Mouse (Mus musculus): Measurements from ENCODE around the gene Erg.
A peak's percentile ranks its signal among the peaks of the same experiment; 100 is the strongest.

Gene Erg

DNA sequence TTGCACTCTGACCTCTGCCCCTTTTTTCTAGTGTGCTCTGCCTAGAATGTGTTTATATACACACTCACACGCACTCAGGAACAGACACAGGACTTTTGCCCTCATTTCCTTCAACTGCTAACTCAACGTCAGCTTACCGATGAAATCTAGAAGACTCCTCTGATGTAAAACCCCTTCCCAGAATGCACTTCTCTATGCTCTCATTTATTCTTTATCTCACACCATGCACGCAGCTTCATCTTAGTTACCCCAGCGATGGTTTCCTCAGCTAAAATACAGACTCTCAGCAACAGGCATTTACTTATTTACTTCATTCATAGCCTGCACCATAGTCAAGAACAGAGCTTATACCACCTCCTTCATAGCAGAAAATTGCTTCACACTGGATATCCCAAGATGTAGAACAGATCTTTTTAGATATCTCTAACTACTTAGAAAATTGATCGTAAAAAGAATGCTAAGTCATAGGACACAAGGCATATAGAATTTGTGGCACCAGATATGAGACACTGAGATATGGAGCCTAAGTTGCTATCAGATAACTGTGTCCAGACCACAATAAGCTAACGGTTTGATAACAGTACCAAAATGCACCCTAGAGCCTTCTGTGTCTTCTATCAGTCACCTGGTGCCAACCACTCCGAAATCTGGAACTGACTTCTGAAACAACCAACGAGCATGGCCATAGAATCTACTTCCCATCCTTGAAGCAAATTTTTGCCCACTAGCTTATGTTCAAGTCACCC is 98.6 kb downstream of the Erg start:
- no peak for DNase-seq (ENCODE audit: low spot score in 2 of 2)

DNA sequence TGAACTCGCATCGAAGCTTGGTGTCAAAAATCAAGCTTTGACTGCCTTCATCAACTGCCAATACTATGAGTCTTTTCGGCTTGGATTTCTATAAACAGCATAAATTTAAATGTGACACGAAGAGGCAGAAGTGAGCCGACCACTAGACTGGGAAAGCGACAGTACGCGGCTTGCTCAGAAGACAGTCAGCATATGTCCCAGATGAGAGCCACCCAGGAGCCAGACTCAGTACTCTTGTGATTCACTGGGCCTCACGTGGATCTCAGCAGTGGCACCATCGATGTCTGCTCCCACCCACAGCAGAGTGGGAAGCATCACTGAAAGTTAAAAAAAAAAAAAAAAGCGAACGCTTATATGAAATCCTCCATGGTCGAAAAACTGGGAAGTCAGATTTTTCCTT is 105.2 kb downstream of the Erg start:
- DNase-seq (ENCODE audit: low spot score in 2 of 2): peak; percentile 26 to 35

DNA sequence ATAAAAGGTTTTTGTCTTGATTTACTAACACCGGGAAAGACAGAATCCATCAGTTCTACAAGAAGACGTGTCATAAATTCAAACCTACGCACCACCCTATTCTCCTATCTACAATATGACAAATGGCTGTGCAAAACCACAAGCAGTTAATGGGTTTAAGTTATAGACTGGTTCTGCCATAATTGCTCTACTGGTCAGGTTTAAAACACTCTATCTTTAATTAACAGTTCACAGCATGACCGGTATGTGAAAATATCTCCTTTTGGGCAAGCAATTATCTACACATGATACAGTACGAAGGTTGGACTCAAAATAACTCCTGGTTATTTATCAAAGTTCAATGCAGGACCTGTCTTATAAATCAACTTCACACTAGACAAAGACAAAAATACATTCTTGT is 107.8 kb downstream of the Erg start:
- DNase-seq (ENCODE audit: low spot score in 2 of 2): no peak

DNA sequence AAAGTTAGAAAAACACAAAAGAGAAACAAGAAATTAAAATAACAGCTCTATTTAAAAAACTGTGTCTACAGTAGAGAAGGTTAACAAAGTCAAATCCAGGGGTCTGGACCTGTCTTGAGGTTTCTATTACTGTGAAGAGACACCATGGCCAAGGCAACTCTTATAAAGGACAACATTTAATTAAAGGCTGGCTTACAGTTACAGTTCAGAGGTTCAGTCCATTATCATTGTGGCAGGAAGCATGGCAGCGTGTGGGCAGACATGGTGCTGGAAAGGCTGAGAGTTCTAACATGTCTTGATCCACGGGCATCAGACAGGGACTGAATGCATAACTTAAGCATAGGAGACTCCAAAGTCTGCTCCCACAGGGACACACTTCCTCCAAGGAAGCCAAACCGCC is 111.4 kb downstream of the Erg start:
- DNase-seq (ENCODE audit: low spot score in 2 of 2): no peak

DNA sequence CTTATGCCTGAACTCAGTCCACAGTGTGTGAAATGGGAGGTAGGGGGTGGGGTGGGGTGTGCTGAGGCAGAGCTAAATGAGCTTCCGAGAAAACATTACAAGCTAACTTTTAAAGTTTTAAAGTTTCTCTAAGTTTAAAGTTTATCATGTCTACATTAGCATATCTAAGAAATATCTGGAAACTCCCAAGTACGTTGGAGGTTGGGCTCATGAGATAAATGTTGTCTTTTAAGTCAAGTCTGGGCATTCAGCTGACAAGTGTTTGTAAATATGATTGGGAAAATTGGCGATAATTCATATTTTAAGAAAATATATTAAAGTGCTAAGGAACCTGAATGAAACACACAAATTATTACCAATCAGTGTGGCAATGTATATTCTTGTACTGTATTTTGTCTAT is 112.4 kb downstream of the Erg start:
- DNase-seq (ENCODE audit: low spot score in 2 of 2): no peak

DNA sequence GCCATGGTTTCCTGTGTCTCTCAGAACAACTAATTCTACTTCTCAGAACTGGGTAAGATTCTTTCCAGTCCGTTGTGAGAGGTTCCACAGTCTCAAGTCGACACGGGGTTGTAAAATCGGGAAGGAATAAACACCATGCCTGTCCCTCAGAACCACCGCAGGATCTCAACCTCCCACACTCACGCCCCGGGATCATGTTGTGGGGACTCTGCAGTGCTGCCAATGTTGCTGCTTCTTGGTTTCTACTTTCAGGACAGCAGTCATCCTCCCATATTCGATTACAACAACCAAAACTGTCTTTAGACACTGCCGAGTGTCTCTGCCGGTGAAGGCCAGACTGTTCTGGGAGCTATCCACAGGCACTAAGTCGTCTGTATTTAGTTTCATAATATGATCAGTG is 113.6 kb downstream of the Erg start:
- DNase-seq (ENCODE audit: low spot score in 2 of 2): no peak

DNA sequence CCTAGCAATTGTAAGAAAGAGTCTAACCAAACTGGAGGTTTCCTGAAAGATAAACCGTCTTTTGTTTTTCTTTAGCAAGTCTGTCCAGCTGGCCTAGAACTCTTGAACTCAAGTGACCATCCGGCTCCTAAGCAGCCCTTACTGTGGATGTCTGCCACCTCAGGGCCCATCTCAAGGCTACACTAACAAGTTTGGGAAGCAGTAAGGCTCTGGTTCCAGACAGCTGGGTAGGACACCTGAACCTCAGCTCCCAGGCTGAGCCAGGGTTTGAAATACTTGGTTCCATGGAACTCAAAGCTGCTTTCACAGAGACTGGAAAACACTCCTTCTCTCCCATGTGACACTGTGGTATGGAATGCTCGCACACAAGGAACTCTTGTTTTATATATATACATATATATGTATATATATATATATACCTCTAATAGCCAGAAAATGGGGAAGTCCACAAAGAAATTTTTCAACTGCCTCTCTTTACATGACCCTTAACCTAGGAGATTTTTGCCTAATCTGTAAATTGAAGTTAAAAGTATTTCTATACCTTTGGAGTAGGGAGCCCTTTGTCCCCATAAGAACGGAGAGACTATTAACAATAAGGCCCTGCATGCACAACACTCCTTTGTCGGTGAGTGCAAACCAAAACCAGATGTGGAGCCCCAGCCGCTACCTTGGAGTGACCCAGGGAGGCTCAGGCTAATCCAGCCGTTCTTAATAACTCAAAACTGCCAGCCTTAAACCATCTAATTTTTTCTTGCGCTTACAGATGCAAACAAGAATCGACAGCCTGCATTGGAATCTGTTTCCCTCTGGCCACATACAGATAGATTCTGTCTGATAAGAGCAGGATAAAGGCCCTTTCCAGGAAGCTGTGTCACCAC is 116.9 kb downstream of the Erg start:
- DNase-seq (ENCODE audit: low spot score in 2 of 2): no peak

DNA sequence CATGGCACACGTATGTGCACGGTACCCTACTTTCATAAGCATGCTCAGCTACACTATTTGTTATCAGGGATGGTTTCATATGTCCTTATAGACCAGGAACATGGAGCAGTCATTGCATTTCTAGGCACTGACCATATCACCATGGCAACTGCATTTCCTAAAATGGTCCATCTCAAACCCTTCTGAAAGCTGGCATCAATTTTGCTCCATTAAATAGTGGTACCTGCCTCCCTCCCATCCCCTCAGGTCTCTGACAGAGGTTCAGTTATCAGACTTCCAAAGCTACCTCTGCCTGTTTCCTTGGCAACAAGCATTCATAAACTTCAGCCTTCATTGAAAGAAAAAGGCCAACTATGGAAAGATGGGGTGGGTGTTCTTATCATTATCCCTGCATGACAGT is 118.5 kb downstream of the Erg start:
- DNase-seq (ENCODE audit: low spot score in 2 of 2): no peak

DNA sequence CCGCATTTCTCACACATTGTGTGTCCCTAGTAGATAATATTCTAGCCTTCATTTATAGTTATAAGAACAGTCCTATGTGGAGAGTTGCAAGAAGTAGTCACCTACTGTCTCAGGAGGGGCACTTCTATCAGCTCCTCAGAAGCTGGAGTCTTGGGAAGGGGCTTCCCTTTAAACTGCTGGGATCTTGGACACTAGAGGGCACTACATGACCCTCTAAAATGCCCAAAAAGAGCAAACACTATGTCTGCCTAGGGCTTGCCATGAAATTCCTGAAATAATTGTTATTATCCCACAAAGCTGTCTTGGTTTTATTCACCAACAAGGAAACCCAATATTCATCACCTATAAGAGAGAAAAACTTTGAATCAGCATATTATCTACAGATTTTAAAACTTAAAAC is 119.8 kb downstream of the Erg start:
- DNase-seq (ENCODE audit: low spot score in 2 of 2): peak in 1 of 2 experiments; percentile 19

DNA sequence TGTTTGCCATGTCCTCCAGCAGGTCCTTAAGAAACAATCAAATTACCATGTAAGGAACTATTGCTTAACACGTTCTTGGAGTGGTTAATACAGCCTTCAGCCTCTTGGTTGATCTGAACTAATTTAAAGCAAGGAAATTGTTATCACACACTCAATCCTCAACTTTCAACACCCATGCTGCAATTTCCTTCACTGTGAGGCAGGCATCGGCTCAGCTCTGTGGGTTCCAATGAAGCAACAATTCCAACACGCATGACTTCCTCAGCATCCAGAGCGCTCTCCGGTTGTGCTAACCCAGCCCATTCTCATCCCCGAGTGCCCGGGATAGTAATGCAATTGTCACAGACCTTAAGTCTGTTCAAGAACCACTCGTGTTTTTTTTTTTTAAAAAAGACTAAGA is 121.8 kb downstream of the Erg start:
- DNase-seq (ENCODE audit: low spot score in 2 of 2): no peak

DNA sequence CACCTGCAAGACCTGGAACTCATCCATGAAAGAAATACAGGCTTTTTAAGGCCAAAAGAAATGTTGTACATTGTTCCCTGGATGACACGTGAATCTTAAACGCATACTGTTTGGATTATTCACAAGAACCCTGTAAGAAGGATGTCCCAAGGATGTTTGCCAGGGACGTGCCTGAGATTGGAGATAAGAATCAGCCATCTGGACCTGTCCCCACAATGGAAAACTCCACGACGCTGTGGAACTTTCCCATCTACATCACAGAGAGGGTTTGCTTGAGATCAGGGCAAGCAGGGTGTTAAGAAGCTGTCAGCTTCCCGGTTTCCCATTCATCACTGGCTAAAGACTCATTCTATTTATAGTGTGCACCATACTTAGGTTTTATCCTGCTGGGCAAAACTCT is 122.6 kb downstream of the Erg start:
- DNase-seq (ENCODE audit: low spot score in 2 of 2): no peak

DNA sequence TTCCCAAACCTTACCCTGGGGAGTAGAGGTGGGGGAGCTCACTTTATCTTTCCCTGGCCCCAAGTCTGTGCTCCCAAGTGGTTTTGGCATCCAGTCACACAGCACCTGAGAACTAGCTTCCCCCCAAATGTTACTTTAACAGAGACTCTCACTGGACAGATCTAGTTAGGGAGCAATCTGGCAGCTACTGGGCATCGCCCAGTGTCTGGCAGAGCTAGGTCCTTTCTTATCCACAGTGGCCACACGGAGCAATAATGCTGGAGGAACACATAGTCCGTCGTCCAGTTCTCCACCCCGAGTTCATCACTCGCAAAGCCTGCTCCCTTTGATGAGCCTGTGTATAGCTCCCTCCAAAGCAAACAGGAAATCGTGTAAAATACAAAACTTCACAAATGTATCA is 124.5 kb downstream of the Erg start:
- DNase-seq (ENCODE audit: low spot score in 2 of 2): no peak

DNA sequence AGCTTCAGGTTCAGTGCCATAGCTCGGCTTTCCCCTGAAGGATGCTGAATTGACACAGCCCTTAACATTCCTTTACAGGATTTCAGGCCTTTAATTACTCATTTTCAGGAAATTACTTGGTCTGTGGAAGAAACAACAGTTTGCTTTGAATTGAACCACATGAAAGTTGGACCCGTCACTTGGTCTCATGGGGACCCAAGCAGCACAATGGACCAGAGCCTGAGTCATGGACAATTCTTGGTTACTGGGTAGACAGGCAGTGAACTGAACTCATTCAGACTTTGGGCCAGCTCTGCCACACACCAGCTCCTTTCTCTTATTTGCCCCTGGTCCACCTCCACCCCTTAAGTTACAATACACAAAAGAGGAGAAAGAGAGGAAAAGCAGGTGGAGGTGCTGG is 126.1 kb downstream of the Erg start:
- no peak for DNase-seq (ENCODE audit: low spot score in 2 of 2)

DNA sequence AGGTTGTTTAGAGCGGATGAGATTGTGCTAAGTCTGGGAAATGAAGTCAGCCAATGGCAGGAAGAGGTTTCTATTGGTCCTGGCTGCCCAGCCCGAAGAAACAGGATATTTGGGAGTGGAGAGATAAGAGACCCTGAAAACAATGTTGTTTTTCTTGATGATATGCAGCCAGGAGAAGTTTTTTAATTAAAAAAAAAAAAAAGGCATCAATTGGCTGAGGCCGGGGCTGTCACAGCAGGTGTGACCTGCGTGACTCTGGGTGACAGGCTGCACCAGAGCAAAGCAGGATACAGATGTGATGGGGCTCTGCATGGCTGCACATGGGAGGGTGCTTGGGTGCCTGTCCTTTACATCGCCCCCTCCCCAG is 127.1 kb downstream of the Erg start:
- DNase-seq (ENCODE audit: low spot score in 2 of 2): no peak

DNA sequence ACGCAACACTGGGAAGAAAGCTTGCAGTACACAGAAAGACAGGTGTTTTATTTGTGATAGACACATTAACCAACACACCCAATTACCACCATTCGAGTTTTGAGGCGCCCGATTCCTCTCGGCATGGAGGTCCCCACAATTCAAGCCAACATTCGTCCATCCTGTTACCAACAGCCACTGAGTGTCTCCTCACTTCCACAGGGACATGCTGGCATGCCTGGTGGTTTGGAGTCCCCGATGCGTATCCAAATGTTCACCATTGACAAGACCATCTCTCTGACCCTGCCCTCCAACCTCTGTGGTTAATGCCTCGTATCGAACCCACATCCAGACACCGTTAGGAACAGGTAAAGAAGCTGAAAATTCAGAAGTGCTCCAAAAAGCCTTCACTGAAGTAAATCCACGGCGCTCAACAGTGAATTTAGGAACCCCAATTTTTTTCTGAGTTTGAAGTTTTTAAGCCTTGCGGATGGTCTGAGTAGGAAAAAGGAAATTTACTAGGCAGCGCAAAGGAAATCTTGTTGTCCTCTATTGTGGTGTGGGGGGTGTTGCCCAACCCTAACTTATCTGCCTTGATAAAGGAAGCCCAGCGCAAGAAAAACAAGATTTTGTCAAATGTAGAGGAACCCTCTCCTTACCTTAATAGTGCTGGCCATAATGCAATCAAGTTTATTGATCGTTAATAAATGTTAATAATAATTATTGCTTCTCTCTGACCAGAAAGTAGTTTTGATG is 127.6 kb downstream of the Erg start:
- DNase-seq (ENCODE audit: low spot score in 2 of 2): no peak

DNA sequence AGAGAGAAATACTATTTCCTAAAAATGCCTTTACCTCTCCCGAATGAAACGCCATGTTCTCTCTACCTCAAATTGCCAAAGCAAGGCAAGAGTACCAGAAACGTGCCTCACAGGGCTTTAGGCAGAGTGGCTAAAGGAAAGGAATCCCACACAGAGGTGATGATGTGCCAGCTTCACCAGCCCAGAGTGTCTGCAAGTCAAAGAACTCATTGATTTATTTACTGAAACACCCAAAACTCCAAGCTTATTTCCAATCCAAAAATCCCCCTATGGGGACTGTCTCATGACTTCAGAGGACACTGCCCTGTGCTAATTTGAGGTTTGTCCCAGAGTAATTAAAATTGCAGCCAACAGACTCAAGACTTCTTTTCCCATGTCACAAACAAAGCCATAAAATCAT is 129.4 kb downstream of the Erg start:
- DNase-seq (ENCODE audit: low spot score in 2 of 2): no peak

DNA sequence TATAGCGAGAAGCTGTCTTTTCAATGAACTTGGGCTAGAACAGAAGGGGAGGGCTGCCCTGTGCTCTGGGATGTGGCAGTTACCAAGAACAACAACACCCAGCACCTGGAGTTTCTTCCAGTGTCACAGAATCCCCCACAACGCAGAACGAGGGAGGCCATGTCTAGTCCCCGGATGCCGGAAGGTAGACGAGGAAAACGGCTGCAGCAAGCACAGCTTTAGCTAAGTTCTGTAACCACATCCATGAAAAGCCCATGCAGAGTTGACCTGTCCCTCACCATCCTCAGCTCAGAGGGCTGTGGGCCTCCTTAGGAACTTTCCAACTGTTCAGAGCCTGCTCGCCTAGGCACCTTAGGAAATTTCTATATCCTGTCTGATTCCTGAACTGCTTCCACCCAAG is 130.5 kb downstream of the Erg start:
- DNase-seq (ENCODE audit: low spot score in 2 of 2): no peak

DNA sequence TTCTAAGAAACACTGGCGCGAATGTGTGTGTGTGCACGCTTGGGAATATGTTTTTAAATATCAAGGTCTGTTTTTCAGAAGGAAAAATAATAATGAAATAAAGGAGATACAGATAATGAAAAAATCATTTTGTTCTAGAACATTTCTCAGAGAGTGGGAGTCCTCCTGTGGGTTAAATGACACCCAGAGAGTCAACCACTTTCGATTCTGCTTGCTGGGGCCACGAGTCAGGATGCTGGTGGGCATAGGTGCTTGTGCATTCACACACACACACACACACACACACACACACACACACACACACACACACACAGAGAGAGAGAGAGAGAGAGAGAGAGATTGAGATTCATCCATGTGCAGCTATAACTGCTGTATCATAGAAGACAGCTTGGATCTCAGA is 130.9 kb downstream of the Erg start:
- no peak for DNase-seq (ENCODE audit: low spot score in 2 of 2)

DNA sequence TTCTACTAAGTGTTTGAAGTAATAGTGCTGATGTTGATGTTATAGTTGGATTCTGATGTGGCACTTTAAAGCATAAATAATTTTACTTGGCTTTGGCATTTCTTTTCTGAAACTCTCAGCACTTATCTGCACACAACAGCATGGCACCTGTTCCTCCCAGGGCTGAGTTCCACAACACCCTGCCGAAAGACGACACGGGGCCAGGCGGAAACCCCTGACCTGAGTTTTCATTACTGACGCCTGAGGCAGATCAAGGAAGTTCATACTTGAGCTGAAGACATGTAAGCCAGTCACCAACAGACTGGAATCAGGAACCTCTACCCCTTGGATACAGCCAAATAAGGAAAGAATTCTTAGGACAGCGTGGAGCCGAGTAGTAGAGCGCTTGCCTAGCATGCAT is 134.0 kb downstream of the Erg start:
- DNase-seq (ENCODE audit: low spot score in 2 of 2): no peak

DNA sequence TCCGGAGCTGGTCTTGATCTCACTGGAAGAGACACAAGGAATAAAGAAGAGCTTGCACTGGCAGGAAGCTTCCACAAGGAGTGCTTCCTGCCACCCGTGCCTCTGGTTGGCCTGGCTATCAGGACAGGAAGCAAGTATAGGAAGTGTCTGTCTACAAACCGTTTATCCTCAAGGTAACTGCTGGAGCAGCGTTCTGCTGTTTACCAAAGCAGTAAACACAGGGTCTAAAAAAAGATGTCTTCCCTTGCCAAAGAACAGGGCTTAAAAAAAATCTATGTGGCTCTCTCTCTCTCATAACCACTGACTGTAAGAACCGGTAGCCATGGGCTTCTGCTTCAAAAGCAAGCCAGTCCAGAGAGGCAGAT is 137.1 kb downstream of the Erg start:
- no peak for DNase-seq (ENCODE audit: low spot score in 2 of 2)

DNA sequence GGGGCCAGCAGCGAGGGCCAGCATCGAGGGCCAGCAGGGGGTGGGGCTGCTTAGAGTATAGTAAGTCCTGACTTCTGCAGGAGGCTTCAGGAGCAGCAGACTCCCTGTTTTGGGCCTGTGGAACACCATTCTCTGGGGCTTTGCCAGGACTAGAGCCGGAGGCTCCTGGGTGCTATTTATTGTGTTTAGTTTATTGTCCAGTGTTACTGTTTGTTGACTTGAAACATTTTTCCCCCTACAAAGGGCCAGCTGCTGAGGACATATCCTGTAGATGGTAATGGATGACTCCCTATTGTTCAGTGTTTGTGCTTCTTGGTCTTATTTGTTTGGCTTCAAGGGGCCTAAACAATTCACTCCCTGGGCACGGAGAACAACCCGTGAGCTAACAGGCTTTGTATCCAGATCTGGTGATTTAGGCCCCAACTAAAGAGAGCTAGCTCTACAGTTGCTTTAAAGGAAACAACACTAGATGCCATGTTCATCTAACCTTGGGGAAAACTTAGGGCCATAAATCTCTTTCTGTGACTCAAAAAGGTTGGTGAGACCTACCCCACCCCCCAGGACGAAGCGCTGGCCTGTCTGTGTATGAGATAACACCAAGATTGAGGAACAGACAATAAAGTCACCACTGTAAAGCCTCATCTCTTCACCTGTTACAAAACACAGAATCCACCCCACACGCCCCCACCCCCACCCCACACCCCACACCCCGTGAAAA is 137.6 kb downstream of the Erg start:
- DNase-seq (ENCODE audit: low spot score in 2 of 2): no peak

DNA sequence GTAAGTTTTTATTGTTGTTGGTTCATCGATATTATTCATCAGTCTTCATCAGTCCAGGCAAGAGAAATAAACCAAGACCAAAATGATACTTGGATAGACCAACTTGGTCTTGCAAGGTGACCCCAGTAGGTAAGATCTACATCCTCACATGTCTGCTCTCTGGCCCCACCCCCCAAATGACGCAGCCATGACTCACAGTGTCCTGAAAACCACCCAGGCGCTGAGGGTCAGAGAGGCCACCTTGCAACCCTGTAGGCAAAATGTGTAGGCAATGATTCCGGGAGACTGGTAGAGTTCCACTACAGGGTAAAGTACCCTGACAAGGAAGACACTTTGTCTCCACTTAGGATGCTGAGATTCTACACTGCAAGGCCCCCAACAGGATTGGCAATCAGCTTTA is 138.5 kb downstream of the Erg start:
- DNase-seq (ENCODE audit: low spot score in 2 of 2): no peak

Measured in frontal cortex, postnatal 36 days (tissue).